In the genomic region with DNA sequence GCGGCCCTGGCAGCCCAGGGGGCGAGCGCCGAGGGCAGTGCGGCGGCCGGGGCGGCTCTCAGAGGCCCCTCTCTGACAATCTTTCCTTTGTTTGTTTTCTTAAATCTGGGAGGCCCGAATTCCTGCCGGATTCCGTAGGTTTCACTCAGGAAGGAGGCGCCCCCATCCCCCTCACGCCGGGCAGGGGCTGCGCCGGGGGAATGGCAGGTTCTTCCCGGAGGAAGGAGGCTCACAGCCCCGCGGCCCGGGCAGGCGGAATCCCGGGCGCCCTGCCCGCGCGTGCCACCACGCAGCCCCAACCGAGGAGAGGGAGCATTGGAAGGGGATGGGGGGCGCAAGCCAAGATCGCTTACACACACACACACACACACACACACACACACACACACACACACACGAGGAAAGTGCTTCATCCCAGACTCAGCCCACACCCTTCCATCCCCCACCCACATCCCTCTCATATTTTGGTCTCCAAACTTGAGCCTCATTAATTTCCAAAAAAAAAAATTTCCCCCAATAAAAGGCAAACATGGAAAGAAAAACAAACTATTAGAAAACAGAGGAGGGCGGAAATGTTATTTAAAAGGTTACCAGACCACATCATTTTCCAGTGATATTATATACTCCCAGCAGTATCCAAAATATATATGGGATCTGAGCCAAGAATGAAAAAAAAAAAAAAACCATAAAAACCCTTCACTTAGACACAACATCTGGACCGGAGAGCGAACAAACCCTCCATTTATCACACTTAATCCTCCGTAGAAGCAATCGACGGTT, we compare ENCODE assay signal across 7 mouse cellular contexts. TPM values are rescaled to one million over a fixed set of nuclear protein-coding genes. Genes with fewer than 3 reads are reported as not detected.
DNase-seq lines count a peak whose midpoint lies in the region; ATAC-seq and TF ChIP-seq lines count a peak whose summit lies in the region.

No protein-coding gene starts in this region.

- H3K4me1 ChIP-seq in E14TG2a.4 (replicated peaks; ENCODE audit: low read depth, low read length) = peaks cover 58% of the 10 kb centered on the region
- H3K4me1 ChIP-seq in intestine, embryonic 14.5 days (replicated peaks; ENCODE audit: control insufficient read depth, insufficient read depth, low read length) = peaks cover 47% of the 10 kb centered on the region

- H3K4me2 ChIP-seq in intestine, embryonic 14.5 days (ENCODE audit: low read length) = peak overlapping the region; percentile 60

- peak overlapping the region; percentile 90 for H3K27ac ChIP-seq in intestine, embryonic 14.5 days (ENCODE audit: low read depth)

- H3K9ac ChIP-seq in intestine, embryonic 14.5 days (ENCODE audit: low read length) = peak overlapping the region; percentile 37

- H3K27me3 ChIP-seq in E14TG2a.4 (ENCODE audit: insufficient read depth, low read length) = peaks cover 39% of the 10 kb centered on the region
- no peaks in the 10 kb centered on the region for H3K27me3 ChIP-seq in intestine, embryonic 14.5 days (replicated peaks; ENCODE audit: control insufficient read depth, insufficient read depth, low read length)

- no peaks in the 10 kb centered on the region for H3K36me3 ChIP-seq in E14TG2a.4 (ENCODE audit: insufficient read depth, low read length)
- H3K36me3 ChIP-seq in intestine, embryonic 14.5 days (ENCODE audit: control insufficient read depth, insufficient read depth, low read length) = no peaks in the 10 kb centered on the region

- no peaks in the 10 kb centered on the region for H3K9me3 ChIP-seq in E14TG2a.4 (ENCODE audit: low read length)
- no peaks in the 10 kb centered on the region for H3K9me3 ChIP-seq in intestine, embryonic 14.5 days (ENCODE audit: control insufficient read depth, low read length)

- H3K4me3 ChIP-seq in E14TG2a.4 (replicated peaks; ENCODE audit: low read length) = peak overlapping the region; percentile 74
- peak overlapping the region; percentile 22 for H3K4me3 ChIP-seq in intestine, embryonic 14.5 days (ENCODE audit: low read depth, low read length)

- no peak for TF ChIP-seq CTCF in E14TG2a.4 (conservative IDR thresholded peaks at IDR 0.05; ENCODE audit: low read length)

- no peak for ATAC-seq in intestine, embryonic 14.5 days (replicated peaks; ENCODE audit: low FRiP score, low TSS enrichment, low read depth)
- ATAC-seq in CD4-positive, CD25-positive, alpha-beta regulatory T cell, adult 4 months = no peak

- DNase-seq in R1 (ENCODE audit: low read depth, low spot score) = peak; percentile 73
- DNase-seq in gastrocnemius, adult 18-20 months (ENCODE audit: low spot score) = peak; percentile 5
- peak; percentile 75 for DNase-seq in intestine, embryonic 14.5 days (ENCODE audit: low spot score)
- peak; percentile 40 to 69 for DNase-seq in lung, postnatal 4 days
- no peak for DNase-seq in frontal cortex, postnatal 14 days (ENCODE audit: low spot score in 2 of 2)

- WGBS in intestine, embryonic 14.5 days = under 1% methylated on average over 22 of the region's 37 CpGs

RNA-seq across cellular contexts. Expression of a gene that starts 51.0 kb away (rescaled TPM):
- total RNA-seq in gastrocnemius, adult 18-20 months (2021) = 1 to 10 TPM; 7.5 TPM
- polyA plus RNA-seq in intestine, embryonic 14.5 days (2014; fragmentation: Nextera tagmentation; extraction: Ambion mirVana) = 30.3 and 32.4 TPM in 2 replicates
- 1 to 10 TPM; 2.1 to 4.4 TPM for polyA plus RNA-seq in CD4-positive, CD25-positive, alpha-beta regulatory T cell, adult 4 months (2017; shearing (Covaris generic))

Comparison
In these comparisons a context has a peak if more than half of its experiments do, and no peak if none do; other contexts are left out.
1. DNase-seq: peak in R1 (single experiment), gastrocnemius, adult 18-20 months (single experiment), intestine, embryonic 14.5 days (single experiment) and lung, postnatal 4 days (2 of 2); none in frontal cortex, postnatal 14 days (0 of 2).